Mouse (Mus musculus) midbrain, embryonic 11.5 days (tissue): Measurements from ENCODE around the gene Shc2. TPM values are rescaled to one million over a fixed set of nuclear protein-coding genes. Genes with fewer than 3 reads are reported as not detected.
A peak's percentile ranks its signal among the peaks of the same experiment; 100 is the strongest.

Experiments
- ATAC-seq: fragments of 200-750 bp; cut with Nextera tagmentation; 2 replicates; pipeline ENCODE4 v1.8.0; 2017; ENCODE audit warnings: moderate TSS enrichment, moderate library complexity; ENCODE audit not compliant: low FRiP score
- DNase-seq: peaks from one replicate; pipeline ENCODE4 v3.0.0; 2015; ENCODE audit warnings: low spot score; ENCODE audit errors: missing footprints
- H3K27ac ChIP-seq: fragments of 300-500 bp; sonication (generic); 2 replicates; pipeline ENCODE4 v1.5.1; 2014; ENCODE audit warnings: low read depth, low read length
- H3K27me3 ChIP-seq: fragments of 300-500 bp; sonication (generic); 2 replicates; pipeline ENCODE4 v1.6.1; 2014; ENCODE audit warnings: mild to moderate bottlenecking, low read length, moderate library complexity, mixed read lengths; ENCODE audit not compliant: control insufficient read depth, insufficient read depth
- H3K36me3 ChIP-seq: fragments of 300-500 bp; sonication (generic); 2 replicates; pipeline ENCODE4 v1.6.1; 2014; ENCODE audit warnings: mild to moderate bottlenecking, low read length, moderate library complexity, mixed read lengths; ENCODE audit not compliant: control insufficient read depth, insufficient read depth
- H3K4me1 ChIP-seq: fragments of 300-500 bp; sonication (generic); 2 replicates; pipeline ENCODE4 v1.6.1; 2014; ENCODE audit warnings: low read length; ENCODE audit not compliant: control insufficient read depth, insufficient read depth
- H3K4me2 ChIP-seq: fragments of 300-500 bp; sonication (generic); 2 replicates; pipeline ENCODE4 v1.6.1; 2014; ENCODE audit warnings: mild to moderate bottlenecking, moderate library complexity
- H3K4me3 ChIP-seq: fragments of 300-500 bp; sonication (generic); 2 replicates; pipeline ENCODE4 v1.5.1; 2014; ENCODE audit warnings: low read depth, low read length
- H3K9ac ChIP-seq: fragments of 300-500 bp; sonication (generic); 2 replicates; pipeline ENCODE4 v1.6.1; 2014; ENCODE audit warnings: low read length
- H3K9me3 ChIP-seq: fragments of 300-500 bp; sonication (generic); 2 replicates; pipeline ENCODE4 v1.6.1; 2016; ENCODE audit warnings: low read length; ENCODE audit not compliant: control insufficient read depth
- WGBS: fragments of 180-500 bp; shearing (Covaris S2); extraction: QIAGEN DNeasy Blood & Tissue Kit; methylation state at CpG from one replicate; pipeline ENCODE4 v1.1.7; 2014; 5-methylcytosine and 5-hydroxymethylcytosine counted together
- polyA plus RNA-seq: library from polyadenylated mRNA; unstranded; fragments of >200 nt; fragmentation: Nextera tagmentation; extraction: Ambion mirVana; gene quantifications from 2 replicates; pipeline ENCODE4 v1.2.1, GENCODE M21; 2014

Shc2 gene
- polyA plus RNA-seq, 1 experiment from 2014 or later, result 13.0 TPM

DNA sequence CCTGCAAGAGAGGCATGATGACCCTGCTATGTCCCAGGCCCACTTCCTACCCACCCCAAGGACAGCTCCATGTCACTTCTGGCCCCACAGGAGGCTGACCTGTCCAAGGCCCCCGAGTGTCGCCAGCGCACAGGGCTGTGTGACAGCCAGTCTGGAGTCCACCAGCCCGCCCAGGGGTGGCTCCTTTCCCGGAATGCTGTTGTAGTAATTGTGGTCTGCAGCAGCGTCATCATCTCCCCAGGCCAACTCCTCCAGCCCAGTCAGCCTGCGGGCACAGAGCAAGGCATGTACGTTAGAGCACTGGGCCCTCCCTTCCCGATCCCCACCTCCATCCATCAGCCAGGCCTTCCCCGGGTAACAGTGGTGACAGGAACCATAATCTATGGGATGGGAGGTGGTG is 11.6 kb downstream of the Shc2 start:
- Histone ChIP-seq H3K4me2 (no peak overlapping the region), H3K9ac (no peak overlapping the region), H3K9me3 (no peaks in the 10 kb centered on the region), H3K36me3 (0 out of 2 replicates have a peak, but pooled peaks cover under 1% of the 10 kb centered on the region), H3K27ac (no peak overlapping the region), H3K4me1 (no peaks in the 10 kb centered on the region), H3K4me3 (no peak overlapping the region), H3K27me3 (no peaks in the 10 kb centered on the region)
- 90% methylated on average over 10 of the region's 10 CpGs for WGBS
- ATAC-seq (no peak), DNase-seq (no peak)

GRCm38 (mm10) chr10:79625398-79625797 is 12.3 kb downstream of the Shc2 start:
- WGBS, result 85% methylated on average over 9 of the region's 9 CpGs
- no peak overlapping the region for H3K4me2 ChIP-seq

GRCm38 (mm10) chr10:79623950-79624349 is 13.8 kb downstream of the Shc2 start:
- H3K4me2 ChIP-seq, result no peak overlapping the region
- no peaks in the 10 kb centered on the region for H3K4me1 ChIP-seq
- ATAC-seq (no peak), DNase-seq (no peak)
- H3K36me3 ChIP-seq, result 0 out of 2 replicates have a peak, but pooled peaks cover 3% of the 10 kb centered on the region
- 76% methylated on average over 12 of the region's 12 CpGs for WGBS
- no peaks in the 10 kb centered on the region for H3K27me3 ChIP-seq
- H3K4me3 ChIP-seq, result no peak overlapping the region
- no peak overlapping the region for H3K27ac ChIP-seq
- H3K9me3 ChIP-seq, result no peaks in the 10 kb centered on the region
- no peak overlapping the region for H3K9ac ChIP-seq

More at GRCm38 (mm10) chr10:79625398-79625797, 12.3 kb downstream of the Shc2 start:
- no peaks in the 10 kb centered on the region for H3K27me3 ChIP-seq
- H3K4me3 ChIP-seq, result no peak overlapping the region
- no peaks in the 10 kb centered on the region for H3K4me1 ChIP-seq
- no peaks in the 10 kb centered on the region for H3K9me3 ChIP-seq
- ATAC-seq (no peak), DNase-seq (no peak)
- no peak overlapping the region for H3K9ac ChIP-seq
- H3K27ac ChIP-seq, result no peak overlapping the region
- 0 out of 2 replicates have a peak, but pooled peaks cover 3% of the 10 kb centered on the region for H3K36me3 ChIP-seq

- no peak overlapping the region for H3K9ac ChIP-seq
- H3K4me3 ChIP-seq, result no peak overlapping the region
- 83% methylated on average over 5 of the region's 5 CpGs for WGBS
- no peak for ATAC-seq
- no peaks in the 10 kb centered on the region for H3K9me3 ChIP-seq
- DNase-seq, result peak; percentile 84
- H3K27me3 ChIP-seq, result peaks cover 23% of the 10 kb centered on the region
- 0 out of 2 replicates have a peak, but pooled peaks cover 3% of the 10 kb centered on the region for H3K36me3 ChIP-seq
- H3K4me1 ChIP-seq, result peaks cover 19% of the 10 kb centered on the region
- no peak overlapping the region for H3K4me2 ChIP-seq
- no peak overlapping the region for H3K27ac ChIP-seq
Measured at GRCm38 (mm10) chr10:79616376-79616775, 21.3 kb downstream of the Shc2 start.

GRCm38 (mm10) chr10:79615860-79616259 is 21.9 kb downstream of the Shc2 start:
- no peak overlapping the region for H3K9ac ChIP-seq
- peaks cover 19% of the 10 kb centered on the region for H3K4me1 ChIP-seq
- H3K4me2 ChIP-seq, result no peak overlapping the region
- peaks cover 25% of the 10 kb centered on the region for H3K27me3 ChIP-seq
- no peak overlapping the region for H3K4me3 ChIP-seq
- no peak for ATAC-seq
- WGBS, result 5% methylated on average over 8 of the region's 8 CpGs
- H3K36me3 ChIP-seq, result no peaks in the 10 kb centered on the region
- peak; percentile 51 for DNase-seq
- no peaks in the 10 kb centered on the region for H3K9me3 ChIP-seq
- no peak overlapping the region for H3K27ac ChIP-seq

GRCm38 (mm10) chr10:79614305-79614643 is 23.4 kb downstream of the Shc2 start:
- DNase-seq (no peak), ATAC-seq (no peak)
- peaks cover 19% of the 10 kb centered on the region for H3K4me1 ChIP-seq
- peak overlapping the region; percentile 94; the same call in 1 of the 2 replicates for H3K4me2 ChIP-seq
- no peak overlapping the region for H3K27ac ChIP-seq
- no peaks in the 10 kb centered on the region for H3K9me3 ChIP-seq
- H3K9ac ChIP-seq, result no peak overlapping the region
- 94% methylated on average over 1 of the region's 1 CpGs for WGBS
- H3K27me3 ChIP-seq, result peaks cover 25% of the 10 kb centered on the region
- 0 out of 2 replicates have a peak overlapping the region, but pooled peaks have one; percentile 47 for H3K4me3 ChIP-seq
- no peaks in the 10 kb centered on the region for H3K36me3 ChIP-seq

- Histone ChIP-seq H3K27me3 (peaks cover 25% of the 10 kb centered on the region), H3K9me3 (no peaks in the 10 kb centered on the region), H3K4me2 (peak within 1 kb of the TSS; percentile 94), H3K4me1 (peaks cover 19% of the 10 kb centered on the region), H3K27ac (no peak within 1 kb of the TSS), H3K9ac (peak within 1 kb of the TSS; percentile 50), H3K36me3 (no peaks in the 10 kb centered on the region), H3K4me3 (peak within 1 kb of the TSS; percentile 47)
- 1% methylated on average over 53 of the region's 60 CpGs for WGBS
- DNase-seq, result peak; percentile 97
- ATAC-seq, result peak; percentile 80
Measured at GRCm38 (mm10) chr10:79613578-79614304, 24.0 kb downstream of the Shc2 start, which contains the start of gene C2cd4c. TSS of gene C2cd4c (minus strand) at chr10:79614025.

GRCm38 (mm10) chr10:79612192-79613135 is 25.3 kb downstream of the Shc2 start:
- peak overlapping the region; percentile 45; the same call in 1 of the 2 replicates for H3K9ac ChIP-seq
- no peak overlapping the region for H3K27ac ChIP-seq
- H3K36me3 ChIP-seq, result no peaks in the 10 kb centered on the region
- WGBS, result 8% methylated on average over 51 of the region's 51 CpGs
- DNase-seq (peak; percentile 94), ATAC-seq (peak; percentile 56)
- H3K4me2 ChIP-seq, result peak overlapping the region; percentile 43
- no peaks in the 10 kb centered on the region for H3K9me3 ChIP-seq
- peak overlapping the region; percentile 14 for H3K4me3 ChIP-seq
- peaks cover 25% of the 10 kb centered on the region for H3K27me3 ChIP-seq
- H3K4me1 ChIP-seq, result peaks cover 19% of the 10 kb centered on the region
